Mouse (Mus musculus) hindbrain, embryonic 13.5 days (tissue): Measurements from ENCODE around the gene Tmem232. TPM values are rescaled to one million over a fixed set of nuclear protein-coding genes. Genes with fewer than 3 reads are reported as not detected.

Experiments used
- ATAC-seq: fragments of 200-750 bp; cut with Nextera tagmentation; 2 replicates; pipeline ENCODE4 v1.8.0; 2017; ENCODE audit warnings: moderate TSS enrichment; ENCODE audit not compliant: low FRiP score
- H3K27ac ChIP-seq: fragments of 300-500 bp; sonication (generic); 2 replicates; pipeline ENCODE4 v1.5.1; 2015; ENCODE audit warnings: inconsistent platforms, mild to moderate bottlenecking, moderate library complexity
- H3K27me3 ChIP-seq: fragments of 300-500 bp; sonication (generic); 2 replicates; pipeline ENCODE4 v1.6.1; 2015; ENCODE audit warnings: mild to moderate bottlenecking, inconsistent platforms
- H3K36me3 ChIP-seq: fragments of 300-500 bp; sonication (generic); 2 replicates; pipeline ENCODE4 v1.6.1; 2015; ENCODE audit warnings: mild to moderate bottlenecking, inconsistent platforms
- H3K4me1 ChIP-seq: fragments of 300-500 bp; sonication (generic); replicated peaks from 2 replicates; pipeline ENCODE4 v1.6.1; 2015; ENCODE audit warnings: inconsistent platforms
- H3K4me2 ChIP-seq: fragments of 300-500 bp; sonication (generic); 2 replicates; pipeline ENCODE4 v1.6.1; 2015; ENCODE audit warnings: inconsistent platforms, mild to moderate bottlenecking, moderate library complexity
- H3K4me3 ChIP-seq: fragments of 300-500 bp; sonication (generic); 2 replicates; pipeline ENCODE4 v1.5.1; 2015; ENCODE audit warnings: mild to moderate bottlenecking, inconsistent platforms
- H3K9ac ChIP-seq: fragments of 300-500 bp; sonication (generic); 2 replicates; pipeline ENCODE4 v1.6.1; 2015; ENCODE audit warnings: mild to moderate bottlenecking, inconsistent platforms
- H3K9me3 ChIP-seq: fragments of 300-500 bp; sonication (generic); 2 replicates; pipeline ENCODE4 v1.6.1; 2016; ENCODE audit warnings: inconsistent platforms
- WGBS: fragments of 180-500 bp; shearing (Covaris S2); methylation state at CpG from one replicate; pipeline ENCODE4 v1.1.7; 2015; 5-methylcytosine and 5-hydroxymethylcytosine counted together
- polyA plus RNA-seq: library from polyadenylated mRNA; unstranded; fragments of >200 nt; fragmentation: Nextera tagmentation; extraction: Ambion mirVana; gene quantifications from 2 replicates; pipeline ENCODE4 v1.2.1, GENCODE M21; 2015

Gene Tmem232
- polyA plus RNA-seq: 0.22 and 0.48 TPM in 2 replicates

DNA sequence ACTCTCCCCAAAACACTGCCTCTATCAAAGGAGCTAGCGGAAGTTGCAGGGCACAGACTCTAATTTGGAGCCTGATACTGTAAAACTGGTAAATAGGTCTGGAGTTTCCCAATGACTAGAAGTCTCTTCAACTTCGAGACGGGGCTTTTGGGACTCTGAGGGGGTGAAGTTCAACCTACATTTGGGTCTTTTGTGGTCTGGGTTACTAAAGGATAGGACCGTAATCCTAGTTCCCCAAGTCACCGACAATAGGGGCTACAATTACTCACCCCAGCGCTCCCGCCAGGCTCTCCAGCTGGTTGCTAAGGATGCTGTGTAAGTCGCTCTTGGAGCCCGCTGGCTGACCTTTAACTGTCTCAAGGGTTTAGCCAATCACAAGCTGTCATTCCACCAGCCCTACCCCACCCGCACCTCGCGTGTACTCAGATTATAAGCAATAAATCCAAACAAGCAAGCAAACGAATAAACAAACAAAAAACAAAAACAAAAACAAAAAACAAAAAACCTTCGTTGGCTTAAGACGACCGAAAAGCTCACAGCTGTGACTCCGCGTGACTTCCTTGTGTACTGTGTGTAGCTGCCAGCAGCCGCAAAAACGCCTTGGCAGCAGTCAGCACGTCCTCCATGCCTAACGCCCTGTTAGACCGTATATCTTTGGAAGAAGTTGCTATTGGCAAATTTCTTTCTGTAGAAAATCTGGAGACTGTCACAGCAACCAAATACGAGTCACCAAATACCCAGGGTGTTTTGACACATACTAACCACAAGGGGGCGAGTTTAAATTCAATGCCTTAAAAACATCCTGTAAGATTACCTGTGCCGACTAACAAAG is at the start of gene Tmem232:
Gene Tmem232 (minus strand): TSS at position 342 of the 832 bp plus-strand sequence.
- Histone ChIP-seq H3K9ac (peak within 1 kb of the TSS; percentile 60), H3K36me3 (no peaks in the 10 kb centered on the region), H3K27me3 (no peaks in the 10 kb centered on the region), H3K4me2 (peak within 1 kb of the TSS; percentile 61), H3K27ac (peak within 1 kb of the TSS; percentile 52; the same call in 1 of the 2 replicates), H3K4me1 (peaks cover 8% of the 10 kb centered on the region; the same call in 1 of the 2 replicates), H3K9me3 (no peaks in the 10 kb centered on the region), H3K4me3 (peak within 1 kb of the TSS; percentile 39)
- peak; percentile 90 for ATAC-seq
- WGBS: 13% methylated on average over 26 of the region's 26 CpGs

GRCm38 (mm10) chr17:65586892-65587291 is 46.3 kb upstream of the Tmem232 start:
- Histone ChIP-seq H3K9ac (no peak overlapping the region), H3K27ac (no peak overlapping the region), H3K4me2 (no peak overlapping the region), H3K4me1 (no peaks in the 10 kb centered on the region), H3K4me3 (no peak overlapping the region), H3K9me3 (no peaks in the 10 kb centered on the region), H3K27me3 (no peaks in the 10 kb centered on the region), H3K36me3 (peaks cover 7% of the 10 kb centered on the region)
- ATAC-seq: no peak
- 86% methylated on average over 3 of the region's 3 CpGs for WGBS

DNA sequence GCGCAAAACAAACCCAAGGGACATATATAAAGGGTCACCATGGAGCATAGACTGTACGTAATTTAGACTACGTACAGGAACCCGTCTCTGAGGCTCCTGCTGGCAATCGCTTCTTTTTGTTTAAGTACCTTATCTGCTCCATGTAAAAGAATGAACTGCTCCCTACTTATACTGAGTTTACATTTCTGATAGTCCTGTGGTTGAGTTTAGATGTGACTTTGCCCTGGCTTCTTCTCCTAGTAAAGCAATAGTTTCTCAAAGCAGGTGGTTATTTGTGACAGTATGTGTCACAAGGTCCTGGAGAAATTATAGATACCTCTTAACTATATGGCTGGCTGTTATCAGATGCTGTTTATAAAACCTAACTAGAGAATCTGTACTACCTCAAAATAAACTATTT is 40.9 kb upstream of the Tmem232 start:
- Histone ChIP-seq H3K9me3 (no peaks in the 10 kb centered on the region), H3K4me3 (no peak overlapping the region), H3K27me3 (no peaks in the 10 kb centered on the region), H3K9ac (no peak overlapping the region), H3K4me2 (no peak overlapping the region), H3K4me1 (no peaks in the 10 kb centered on the region), H3K36me3 (peaks cover 29% of the 10 kb centered on the region), H3K27ac (no peak overlapping the region)
- WGBS: 89% methylated on average over 5 of the region's 5 CpGs
- no peak for ATAC-seq

DNA sequence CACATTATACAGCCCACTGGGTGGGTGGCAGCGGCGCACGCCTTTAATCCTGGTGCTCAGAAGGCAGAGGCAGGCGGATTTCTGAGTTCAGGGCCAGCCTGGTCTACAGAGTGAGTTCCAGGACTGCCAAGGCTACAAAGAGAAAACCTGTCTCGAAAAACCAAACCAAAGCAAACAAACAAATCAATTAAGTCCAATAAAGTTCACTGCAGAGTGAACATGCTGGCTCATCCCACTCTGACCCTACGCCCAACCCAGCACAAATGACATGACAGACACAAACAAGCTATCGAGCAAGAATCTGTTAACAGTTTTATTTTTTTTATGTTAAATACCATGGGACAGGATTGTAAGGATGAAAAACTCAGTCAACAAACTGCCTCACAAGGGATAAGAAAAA is 39.2 kb upstream of the Tmem232 start:
- H3K4me1 ChIP-seq: no peaks in the 10 kb centered on the region
- 98% methylated on average over 7 of the region's 7 CpGs for WGBS
- H3K27me3 ChIP-seq: no peaks in the 10 kb centered on the region
- peaks cover 29% of the 10 kb centered on the region for H3K36me3 ChIP-seq
- no peak overlapping the region for H3K9ac ChIP-seq
- no peak overlapping the region for H3K4me2 ChIP-seq
- no peak overlapping the region for H3K4me3 ChIP-seq
- ATAC-seq: no peak
- H3K9me3 ChIP-seq: no peaks in the 10 kb centered on the region
- no peak overlapping the region for H3K27ac ChIP-seq

DNA sequence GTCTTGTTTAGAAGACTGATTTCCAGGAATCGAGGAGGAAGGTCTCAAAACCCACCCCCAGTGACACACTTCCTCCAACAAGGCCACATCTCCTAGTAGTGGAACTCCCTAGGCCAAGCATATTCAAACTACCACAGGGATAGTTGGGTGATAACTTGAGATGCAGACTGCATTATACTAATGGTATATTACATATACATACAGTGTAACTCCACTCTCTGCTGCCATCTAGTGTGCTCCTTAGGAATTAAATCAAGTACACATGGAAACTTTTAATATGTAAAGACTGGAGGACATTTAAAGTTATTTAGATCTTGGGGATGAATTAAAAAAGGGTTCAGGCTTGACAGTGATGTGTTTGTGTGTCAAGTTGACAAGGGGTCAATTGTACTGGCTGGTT is 34.8 kb upstream of the Tmem232 start:
- Histone ChIP-seq H3K27ac (no peak overlapping the region), H3K27me3 (no peaks in the 10 kb centered on the region), H3K4me1 (no peaks in the 10 kb centered on the region), H3K36me3 (peaks cover 15% of the 10 kb centered on the region), H3K4me2 (no peak overlapping the region), H3K9ac (no peak overlapping the region), H3K4me3 (no peak overlapping the region), H3K9me3 (no peaks in the 10 kb centered on the region)
- ATAC-seq: 0 out of 2 replicates have a peak, but pooled peaks have one; percentile 73
- 91% methylated on average over 1 of the region's 1 CpGs for WGBS

GRCm38 (mm10) chr17:65574850-65575249 is 34.3 kb upstream of the Tmem232 start:
- 0 out of 2 replicates have a peak, but pooled peaks have one; percentile 23 for ATAC-seq
- WGBS: 88% methylated on average over 8 of the region's 8 CpGs

DNA sequence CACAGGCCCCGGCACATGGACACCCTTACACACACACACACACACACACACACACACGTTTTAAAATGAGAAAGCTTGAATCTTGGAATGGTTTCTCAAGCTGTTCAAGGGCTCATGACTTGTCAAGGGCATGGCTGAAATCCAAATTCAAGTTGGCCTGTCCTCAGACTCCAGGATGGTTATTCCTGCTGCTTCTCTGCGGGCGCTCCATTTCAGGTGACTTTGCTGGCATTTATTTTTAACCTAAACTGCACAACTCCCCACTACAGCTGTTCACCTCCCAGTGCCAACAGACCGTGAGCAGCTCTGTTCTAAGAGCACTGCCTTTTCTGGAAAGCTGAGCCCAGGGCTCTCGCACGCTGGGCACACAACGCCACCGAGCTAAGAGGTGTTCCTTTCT is 31.3 kb upstream of the Tmem232 start:
- WGBS: 85% methylated on average over 9 of the region's 9 CpGs
- no peaks in the 10 kb centered on the region for H3K4me1 ChIP-seq
- peaks cover 2% of the 10 kb centered on the region; the same call in 1 of the 2 replicates for H3K36me3 ChIP-seq
- H3K4me2 ChIP-seq: no peak overlapping the region
- no peak for ATAC-seq
- no peak overlapping the region for H3K27ac ChIP-seq
- H3K27me3 ChIP-seq: no peaks in the 10 kb centered on the region
- H3K4me3 ChIP-seq: no peak overlapping the region
- H3K9me3 ChIP-seq: peaks cover 3% of the 10 kb centered on the region; the same call in 1 of the 2 replicates
- H3K9ac ChIP-seq: no peak overlapping the region

More at GRCm38 (mm10) chr17:65574850-65575249, 34.3 kb upstream of the Tmem232 start:
- H3K27ac ChIP-seq: no peak overlapping the region; the same call in 1 of the 2 replicates
- H3K4me3 ChIP-seq: no peak overlapping the region
- H3K9me3 ChIP-seq: no peaks in the 10 kb centered on the region
- H3K4me2 ChIP-seq: no peak overlapping the region
- no peaks in the 10 kb centered on the region for H3K4me1 ChIP-seq
- H3K27me3 ChIP-seq: no peaks in the 10 kb centered on the region
- H3K9ac ChIP-seq: no peak overlapping the region
- H3K36me3 ChIP-seq: peaks cover 12% of the 10 kb centered on the region

DNA sequence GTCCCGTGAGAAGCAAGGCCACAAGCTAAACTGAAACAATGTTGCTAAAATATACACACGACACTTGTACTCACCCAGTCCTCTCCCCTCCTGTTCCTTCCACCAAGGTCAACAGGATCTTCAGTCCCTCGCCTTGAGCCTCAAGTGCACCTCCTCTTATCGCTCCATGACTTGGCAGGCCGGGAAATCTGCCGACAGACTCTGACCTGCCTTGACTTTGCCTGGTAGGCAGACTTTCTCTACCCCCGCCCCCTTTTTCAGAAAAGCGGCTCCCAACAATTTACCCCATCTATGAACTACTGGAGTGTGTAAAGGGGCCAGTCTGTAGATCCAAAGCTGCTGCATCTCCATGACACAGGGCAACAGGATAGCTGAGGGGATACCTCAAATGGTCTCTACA is 30.9 kb upstream of the Tmem232 start:
- H3K36me3 ChIP-seq: no peaks in the 10 kb centered on the region; the same call in 1 of the 2 replicates
- peaks cover 3% of the 10 kb centered on the region; the same call in 1 of the 2 replicates for H3K9me3 ChIP-seq
- WGBS: 87% methylated on average over 8 of the region's 8 CpGs
- no peak overlapping the region for H3K9ac ChIP-seq
- H3K4me3 ChIP-seq: no peak overlapping the region
- no peak overlapping the region for H3K27ac ChIP-seq
- no peaks in the 10 kb centered on the region for H3K27me3 ChIP-seq
- no peaks in the 10 kb centered on the region for H3K4me1 ChIP-seq
- H3K4me2 ChIP-seq: no peak overlapping the region
- no peak for ATAC-seq

GRCm38 (mm10) chr17:65564189-65564588 is 23.6 kb upstream of the Tmem232 start:
- no peak overlapping the region for H3K4me2 ChIP-seq
- H3K9ac ChIP-seq: no peak overlapping the region
- ATAC-seq: no peak
- H3K27me3 ChIP-seq: no peaks in the 10 kb centered on the region
- no peak overlapping the region for H3K4me3 ChIP-seq
- H3K9me3 ChIP-seq: peaks cover 3% of the 10 kb centered on the region; the same call in 1 of the 2 replicates
- H3K27ac ChIP-seq: no peak overlapping the region
- H3K4me1 ChIP-seq: no peaks in the 10 kb centered on the region
- no peaks in the 10 kb centered on the region for H3K36me3 ChIP-seq
- WGBS: 72% methylated on average over 5 of the region's 5 CpGs

DNA sequence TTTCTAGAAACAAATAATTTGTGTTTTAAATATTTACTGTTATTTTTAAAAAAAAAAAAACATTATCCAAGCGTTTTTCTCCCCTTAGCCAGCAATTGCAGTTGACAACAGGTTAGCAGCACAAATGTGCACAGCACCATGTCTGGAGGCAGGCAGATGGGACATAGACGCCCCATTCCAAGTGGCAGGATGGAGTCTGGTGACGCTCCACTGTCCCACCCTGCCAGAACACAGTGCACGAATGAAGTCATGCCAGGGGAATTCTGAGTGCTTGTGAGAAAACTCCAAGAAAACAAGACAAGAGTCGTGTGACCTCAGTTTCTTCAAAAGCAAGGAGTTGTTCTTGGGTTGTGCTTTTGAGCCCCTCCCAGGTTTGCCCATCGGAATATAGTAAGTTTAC is 22.8 kb upstream of the Tmem232 start:
- H3K4me2 ChIP-seq: no peak overlapping the region
- ATAC-seq: no peak
- H3K4me1 ChIP-seq: peaks cover 7% of the 10 kb centered on the region
- WGBS: 67% methylated on average over 6 of the region's 6 CpGs
- no peak overlapping the region for H3K27ac ChIP-seq
- H3K9ac ChIP-seq: no peak overlapping the region
- H3K9me3 ChIP-seq: peaks cover 3% of the 10 kb centered on the region; the same call in 1 of the 2 replicates
- no peak overlapping the region for H3K4me3 ChIP-seq
- no peaks in the 10 kb centered on the region for H3K27me3 ChIP-seq
- H3K36me3 ChIP-seq: no peaks in the 10 kb centered on the region

DNA sequence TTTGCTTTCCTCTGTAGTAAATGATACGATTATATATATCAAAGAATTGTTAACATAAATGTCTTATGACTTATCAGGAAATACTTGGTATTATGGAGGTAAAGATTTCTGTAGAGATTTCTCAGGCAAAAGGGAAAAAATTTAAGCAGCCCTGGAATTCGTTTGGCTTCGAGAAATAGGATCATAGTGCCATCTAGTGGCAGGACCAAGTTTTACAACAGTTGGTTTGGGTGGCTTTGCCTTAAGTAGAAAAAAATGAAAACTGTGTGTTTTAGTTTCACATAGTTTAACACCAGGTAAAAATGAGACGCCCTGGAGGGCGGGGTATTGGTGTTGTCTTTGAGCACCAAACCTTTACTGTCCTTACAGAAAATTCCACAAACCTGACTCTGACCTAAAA is 22.2 kb upstream of the Tmem232 start:
- Histone ChIP-seq H3K9me3 (no peaks in the 10 kb centered on the region), H3K36me3 (no peaks in the 10 kb centered on the region), H3K4me3 (no peak overlapping the region), H3K4me1 (peaks cover 7% of the 10 kb centered on the region), H3K27me3 (no peaks in the 10 kb centered on the region), H3K9ac (no peak overlapping the region), H3K4me2 (no peak overlapping the region), H3K27ac (no peak overlapping the region)
- WGBS: 7% methylated on average over 5 of the region's 5 CpGs
- ATAC-seq: no peak

- H3K36me3 ChIP-seq: no peaks in the 10 kb centered on the region
- H3K4me2 ChIP-seq: no peak overlapping the region
- H3K27ac ChIP-seq: no peak overlapping the region
- no peak overlapping the region for H3K4me3 ChIP-seq
- H3K9me3 ChIP-seq: no peaks in the 10 kb centered on the region
- no peaks in the 10 kb centered on the region for H3K27me3 ChIP-seq
- peaks cover 7% of the 10 kb centered on the region for H3K4me1 ChIP-seq
- ATAC-seq: no peak
- 87% methylated on average over 6 of the region's 6 CpGs for WGBS
- no peak overlapping the region for H3K9ac ChIP-seq
These were observed 20.9 kb upstream of the Tmem232 start for GRCm38 (mm10) chr17:65561361-65562015.
